Mouse (Mus musculus): Measurements from ENCODE around the gene Iqcf1.

DNA sequence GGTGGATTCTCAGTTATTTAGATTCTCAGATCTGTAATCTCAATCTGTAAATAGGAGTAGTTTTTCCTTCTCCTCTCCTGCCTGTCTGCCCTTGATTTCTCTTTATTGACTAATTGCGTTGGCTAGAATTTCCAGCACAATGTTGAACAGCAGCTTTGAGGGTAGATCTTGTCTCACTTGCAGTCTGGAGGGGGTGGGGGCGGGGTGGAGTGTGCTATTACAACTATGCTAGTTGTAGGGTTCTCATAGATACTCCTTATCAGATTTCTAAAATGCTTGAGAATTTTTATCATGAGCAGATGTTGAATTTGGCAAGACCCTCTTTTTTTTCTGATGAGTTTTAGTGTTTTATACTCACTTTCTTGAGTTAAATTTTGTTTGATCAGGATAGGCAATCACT, 19.7 kb downstream of the Iqcf1 start:
- TF ChIP-seq POLR2A (IDR thresholded peaks at IDR 0.05; ENCODE audit: insufficient read depth, low read depth, low read length) (no peak), EP300 (IDR thresholded peaks at IDR 0.05; ENCODE audit: insufficient read depth, low read depth, low read length) (no peak)
